Mouse (Mus musculus) granulocyte monocyte progenitor cell, adult 5-6 weeks (primary cell): ENCODE measurements at regions not wholly inside any gene's neighbourhood (a gene's known extent, or its start where the extent isn't known, plus 50 kb on each side); places are given as distances from the start of the nearest gene placed in this dataset.

Experiments used
- ATAC-seq: replicated peaks from 2 replicates; pipeline ENCODE4 v1.8.0; 2016; ENCODE audit warnings: mild to moderate bottlenecking, moderate TSS enrichment, inconsistent platforms; ENCODE audit not compliant: poor library complexity, severe bottlenecking

DNA sequence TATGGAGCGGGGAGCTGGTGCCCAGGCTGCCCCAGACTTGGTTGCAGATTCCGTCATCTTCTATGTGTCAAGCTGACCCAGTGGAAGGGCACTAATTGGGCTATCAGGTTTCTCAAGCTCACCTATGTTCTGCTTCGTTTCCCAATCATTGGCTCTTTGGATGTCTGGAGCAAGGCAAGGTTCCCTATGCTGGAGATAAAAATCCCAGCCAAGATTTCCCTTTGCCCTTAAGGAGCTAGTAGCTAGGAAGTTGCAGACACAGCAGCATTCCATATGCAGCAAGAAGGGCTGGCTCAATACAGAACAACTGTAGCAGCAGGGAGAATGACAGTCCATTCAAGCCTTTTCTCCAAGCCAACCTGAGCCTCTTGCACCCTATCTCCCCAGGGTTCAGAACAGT lies 159.2 kb upstream of the Zfp706 start:
- ATAC-seq, result no peak

DNA sequence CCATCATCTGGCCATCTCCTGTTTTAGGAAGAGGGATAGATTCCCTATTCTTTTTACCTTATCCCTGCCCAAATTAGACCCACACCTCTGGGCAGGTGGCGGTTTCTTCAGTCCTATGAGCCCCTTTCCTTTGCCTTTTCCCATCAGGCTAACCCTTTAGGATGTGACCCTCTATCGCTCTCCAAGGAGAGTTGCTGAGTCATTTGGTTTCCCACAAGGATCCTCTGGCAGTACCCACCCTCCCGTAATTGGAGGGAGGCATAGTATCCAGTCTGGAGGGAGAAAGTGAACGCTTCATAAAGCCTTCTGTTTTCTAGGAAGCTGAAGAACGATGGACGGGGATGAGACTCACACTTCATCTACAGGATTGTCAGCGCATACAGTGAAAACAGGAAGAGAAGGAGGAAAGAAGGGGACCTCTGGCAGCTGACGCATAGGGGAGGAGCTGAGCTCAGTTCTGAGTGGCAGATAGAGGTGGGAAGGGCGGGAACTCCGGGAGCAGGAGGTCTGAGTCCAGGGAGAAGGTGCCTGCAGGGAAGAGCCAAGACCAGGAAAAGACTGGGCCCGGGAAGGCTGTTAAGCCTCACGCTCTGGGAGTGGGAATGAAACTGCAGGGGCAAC lies 158.4 kb upstream of the Zfp706 start:
- ATAC-seq, result peak; percentile 35

DNA sequence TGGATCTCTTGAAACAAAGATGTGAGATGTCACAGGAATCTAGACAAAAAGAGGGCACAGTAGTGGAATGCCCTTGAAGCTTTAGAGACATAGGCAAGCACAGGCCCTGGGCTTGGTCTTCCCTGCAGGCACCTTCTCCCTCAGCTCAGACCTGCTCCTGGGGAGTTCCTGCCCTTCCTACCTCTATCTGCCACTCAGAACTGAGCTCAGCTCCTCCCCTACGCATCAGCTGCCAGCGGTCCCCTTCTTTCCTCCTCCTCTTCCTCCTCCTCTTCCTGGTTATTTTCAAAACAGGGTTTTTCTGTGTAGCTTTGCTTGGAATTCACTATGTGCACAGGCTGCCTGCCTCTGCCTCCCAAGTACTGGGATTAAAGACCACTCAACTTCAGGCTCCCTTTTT lies 157.6 kb upstream of the Zfp706 start:
- ATAC-seq, result no peak

DNA sequence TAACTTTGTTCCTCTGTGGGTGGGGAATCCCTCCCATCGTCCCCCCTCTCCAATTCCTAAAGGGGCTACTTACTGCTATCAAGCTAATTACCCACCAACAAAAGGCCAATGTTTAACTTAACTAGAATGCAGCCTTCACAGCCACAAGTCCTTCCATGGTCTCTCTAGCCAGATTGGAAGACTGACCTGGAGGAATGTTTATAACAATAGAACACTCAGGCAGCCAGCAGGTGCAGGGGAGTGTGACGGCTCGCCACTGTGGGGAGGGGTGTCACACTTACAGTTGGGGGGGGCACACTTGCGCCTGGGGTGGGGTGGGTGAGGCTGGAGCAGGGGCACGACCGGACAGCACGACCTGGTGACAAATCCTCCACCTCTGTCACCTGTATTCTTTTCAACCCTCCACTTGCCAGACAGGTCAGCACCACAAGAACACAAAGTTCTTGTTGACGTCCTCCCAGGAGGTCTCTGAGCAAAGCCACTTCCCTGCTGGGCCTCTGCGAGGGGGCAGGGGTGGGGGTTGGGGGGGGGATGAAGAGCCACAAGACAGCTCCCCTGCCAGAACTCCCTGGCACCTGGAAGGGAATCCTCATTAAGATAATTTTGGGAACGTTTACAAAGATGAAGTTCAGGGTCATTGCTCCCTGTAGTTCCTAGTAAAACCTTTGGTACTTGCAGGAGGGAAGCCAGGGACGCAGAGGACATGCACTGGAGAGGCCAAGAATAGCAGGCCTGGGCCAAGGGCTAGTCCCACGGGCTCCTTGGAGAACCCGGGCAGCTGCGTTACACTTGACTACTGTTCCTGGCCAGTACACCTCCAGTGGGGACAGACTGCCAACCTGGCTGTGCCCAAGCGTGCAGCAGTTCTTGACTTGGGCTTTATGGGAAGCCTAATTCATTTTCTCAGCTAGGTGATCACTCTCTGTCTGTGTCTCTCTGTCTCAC lies 156.9 kb upstream of the Zfp706 start:
- no peak for ATAC-seq

DNA sequence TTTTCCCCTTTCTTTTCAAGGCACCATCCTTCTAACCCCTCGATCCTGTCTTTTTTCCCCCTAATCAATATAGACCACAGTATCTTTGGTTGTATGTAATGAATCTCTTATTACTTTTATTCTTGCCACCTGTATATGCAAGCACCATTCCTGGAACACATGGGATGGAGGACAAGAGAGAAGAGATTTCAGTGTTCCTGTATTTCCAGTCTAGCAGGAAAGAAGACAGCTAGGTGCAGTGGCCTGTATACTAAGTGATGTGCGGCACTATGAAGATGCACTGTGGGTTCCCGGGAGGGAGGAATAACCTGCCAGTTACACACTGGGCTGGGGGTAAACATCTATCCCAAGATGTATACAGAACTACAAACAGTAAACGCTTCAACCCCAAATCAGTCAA lies 152.4 kb upstream of the Zfp706 start:
- ATAC-seq, result no peak

DNA sequence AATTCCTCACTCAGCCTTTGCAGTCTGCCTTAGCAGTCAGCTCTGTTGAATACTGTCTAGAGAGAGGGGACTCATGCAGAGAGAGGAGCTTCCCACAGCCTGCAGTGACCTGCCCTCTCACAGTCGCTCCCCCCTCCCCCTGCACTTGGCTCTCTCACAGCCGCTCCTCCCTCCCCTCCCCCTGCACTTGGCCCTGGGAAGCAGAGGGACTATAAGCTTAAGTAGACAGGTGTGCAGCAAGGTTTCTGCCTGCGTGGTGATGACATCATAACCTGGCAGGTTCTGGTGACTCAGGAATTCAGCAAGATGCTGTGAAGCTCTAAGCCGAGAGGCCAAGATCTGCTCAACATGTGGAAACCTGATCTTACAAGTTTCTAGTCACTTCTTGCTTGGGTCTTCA lies 151.8 kb upstream of the Zfp706 start:
- no peak for ATAC-seq

DNA sequence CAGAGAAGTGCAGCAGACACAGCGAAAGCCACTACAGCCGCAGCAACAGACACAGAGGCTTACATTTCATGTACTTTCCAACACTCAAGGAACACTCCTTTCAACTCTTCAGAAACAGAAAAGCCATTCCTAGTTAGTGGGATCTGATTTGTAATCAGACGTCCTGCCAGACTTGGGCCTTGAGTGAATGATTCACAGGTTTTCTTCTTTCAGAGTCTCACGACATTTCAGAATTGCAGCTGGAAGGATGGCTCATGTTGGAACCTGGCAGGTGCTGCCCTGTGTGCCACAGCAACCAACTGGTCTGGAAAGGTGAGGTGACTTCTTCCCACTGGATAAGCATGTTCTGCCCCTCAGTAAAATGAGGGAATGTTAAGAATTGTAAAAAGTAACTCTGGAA lies 149.8 kb upstream of the Zfp706 start:
- ATAC-seq, result no peak

DNA sequence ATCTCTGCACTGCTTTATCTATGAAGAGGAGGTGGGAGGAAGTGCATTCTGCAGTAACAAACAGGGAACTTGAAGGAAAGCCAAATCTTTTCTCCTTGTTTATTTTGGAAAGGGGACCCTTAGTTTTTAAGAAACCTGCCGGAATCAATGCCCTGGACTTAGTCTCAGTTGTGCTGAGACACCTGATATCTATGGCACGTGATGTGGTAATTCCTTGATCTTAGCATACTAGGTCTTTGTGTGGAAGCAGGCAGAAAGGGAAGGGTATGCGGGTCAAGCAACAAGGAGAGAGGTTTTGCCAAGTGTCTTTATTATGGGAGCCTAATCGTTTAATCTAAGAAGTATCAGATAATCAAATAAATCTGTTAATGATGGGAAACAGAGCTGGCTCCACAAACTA lies 147.4 kb upstream of the Zfp706 start:
- ATAC-seq, result no peak

DNA sequence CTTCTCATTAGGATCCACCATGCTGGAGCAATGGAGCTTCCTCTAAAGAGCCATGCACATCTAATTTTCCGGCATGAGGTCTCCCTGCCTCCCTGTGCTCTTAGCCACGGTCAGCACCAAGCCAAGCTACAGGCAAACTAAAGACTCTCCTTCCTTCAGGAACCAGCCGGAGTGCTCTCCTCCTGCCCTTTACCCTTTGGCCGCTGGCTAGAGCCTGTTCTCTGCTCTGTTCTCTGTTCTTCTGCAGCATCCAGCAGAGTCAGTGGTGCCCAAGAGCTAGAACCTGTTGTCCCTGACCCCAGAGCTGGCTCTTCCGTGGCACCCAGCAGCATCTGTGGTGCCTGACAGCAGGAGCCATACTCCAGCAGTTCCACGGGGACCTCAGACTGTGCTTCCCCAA lies 145.6 kb upstream of the Zfp706 start:
- no peak for ATAC-seq

DNA sequence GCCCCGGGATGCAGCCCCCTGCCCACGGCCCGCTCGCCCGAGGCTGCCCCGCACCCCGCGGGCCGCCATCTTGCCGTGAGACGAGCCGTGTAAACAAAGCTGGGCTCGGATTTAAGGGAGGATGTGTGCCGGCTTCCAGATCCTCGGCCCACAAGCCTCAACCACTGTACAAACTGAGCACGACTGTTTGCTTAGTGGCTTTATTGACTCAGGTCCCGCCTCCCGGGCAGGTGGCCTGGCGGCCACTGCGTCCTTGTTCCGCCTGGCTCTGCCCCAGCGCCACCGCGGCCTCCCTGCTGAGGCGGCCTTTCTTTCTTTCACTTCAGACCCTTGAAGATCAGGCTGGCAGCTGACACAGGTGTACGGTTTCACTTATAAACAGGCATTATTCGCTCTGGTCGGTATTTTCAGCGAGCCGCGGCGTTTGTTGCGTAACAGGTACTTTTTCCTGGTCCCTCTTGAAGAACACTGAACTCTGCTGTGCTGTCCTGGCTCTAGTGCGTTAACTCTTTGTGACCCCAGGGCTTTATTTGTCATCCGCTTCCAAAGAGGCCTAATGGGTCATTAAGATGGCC lies 128.1 kb upstream of the Zfp706 start:
- peak; percentile 61 for ATAC-seq

DNA sequence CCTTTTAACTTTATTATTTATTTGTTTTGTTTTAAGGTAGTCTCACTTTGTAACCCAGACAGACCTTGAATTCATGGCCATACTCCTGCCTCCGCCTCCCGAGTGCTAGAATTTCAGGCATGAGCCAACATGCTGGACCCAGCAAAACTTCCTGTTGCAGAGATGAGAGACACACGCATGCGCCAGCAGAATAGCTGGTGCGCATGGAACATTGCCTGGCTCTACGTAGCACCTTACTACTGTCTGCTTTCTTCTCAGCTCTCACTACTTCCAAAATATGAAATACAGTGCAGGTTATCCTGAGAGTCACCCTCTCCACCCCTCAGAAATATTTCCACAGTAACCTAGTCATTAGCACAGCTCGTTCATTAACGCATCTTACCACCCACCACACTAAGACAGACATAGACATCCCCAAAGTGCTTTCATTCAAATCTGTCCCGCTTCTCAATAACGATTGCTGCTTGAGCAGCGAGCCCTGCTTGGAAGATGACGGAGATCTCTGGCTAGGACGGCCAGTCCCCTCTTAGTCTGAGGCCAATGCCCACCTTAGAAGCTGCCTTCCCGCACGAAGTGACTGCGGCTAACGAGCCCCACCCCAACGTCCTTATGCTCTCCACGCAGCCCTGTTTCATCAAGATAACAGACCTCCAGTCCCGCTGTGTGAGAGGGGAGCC lies 127.5 kb upstream of the Zfp706 start:
- no peak; the same call in 1 of the 2 replicates for ATAC-seq

DNA sequence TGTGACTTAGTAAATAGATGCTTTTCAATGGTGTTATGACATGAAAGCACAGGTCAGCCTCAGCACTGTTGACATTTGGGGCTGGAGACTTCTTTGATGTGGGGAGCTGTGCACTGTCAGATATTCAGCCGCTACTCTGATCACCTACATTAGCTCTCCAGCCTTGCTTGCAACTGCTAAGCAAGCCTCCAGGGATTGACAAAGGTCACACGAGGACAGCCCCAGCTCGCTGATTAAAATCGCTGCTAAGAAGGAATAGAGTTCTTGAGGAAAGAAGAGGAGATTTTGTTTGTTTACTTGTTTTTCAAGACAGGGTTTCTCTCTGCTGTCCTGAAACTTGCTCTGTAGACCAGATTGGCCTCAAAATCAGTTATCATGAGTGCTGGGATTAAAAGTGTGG lies 126.8 kb upstream of the Zfp706 start:
- no peak for ATAC-seq

DNA sequence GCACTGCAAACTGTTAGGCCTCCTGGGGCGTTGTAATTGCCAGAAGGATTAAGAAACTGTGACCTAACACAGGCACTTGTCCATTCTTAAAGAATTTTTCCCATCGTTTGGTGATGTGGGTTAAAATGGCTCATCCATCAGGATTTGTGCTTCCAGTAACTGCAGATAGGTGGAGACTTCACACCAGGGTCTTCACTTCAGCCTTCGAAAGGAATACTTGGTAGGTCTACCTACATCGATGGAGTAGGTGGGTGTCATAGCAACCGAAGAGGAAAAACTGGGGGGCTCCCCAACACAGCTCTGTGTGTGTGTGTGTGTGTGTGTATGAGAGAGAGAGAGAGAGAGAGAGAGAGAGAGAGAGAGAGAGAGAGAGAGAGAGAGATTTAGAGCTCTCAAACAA lies 126.3 kb upstream of the Zfp706 start:
- ATAC-seq, result no peak

DNA sequence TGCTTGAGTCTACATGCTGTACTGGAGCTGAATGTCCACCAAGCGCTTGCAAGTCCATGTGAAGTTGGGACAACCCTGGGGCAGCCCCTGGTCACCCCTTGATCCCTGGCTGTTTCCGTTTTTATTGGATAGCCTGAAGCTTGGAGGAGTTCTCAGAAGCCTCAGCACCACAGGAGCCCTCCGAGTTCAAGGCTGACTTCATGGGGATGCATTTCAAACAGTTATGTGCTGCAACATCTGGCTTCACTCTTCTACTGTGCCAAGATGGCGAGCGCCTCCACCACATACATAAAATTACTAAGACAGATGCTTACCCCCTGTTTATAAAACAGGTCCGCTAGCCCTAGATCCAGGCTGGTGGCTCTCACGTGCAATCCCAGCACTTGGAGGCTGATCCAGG lies 120.1 kb upstream of the Zfp706 start:
- no peak for ATAC-seq

DNA sequence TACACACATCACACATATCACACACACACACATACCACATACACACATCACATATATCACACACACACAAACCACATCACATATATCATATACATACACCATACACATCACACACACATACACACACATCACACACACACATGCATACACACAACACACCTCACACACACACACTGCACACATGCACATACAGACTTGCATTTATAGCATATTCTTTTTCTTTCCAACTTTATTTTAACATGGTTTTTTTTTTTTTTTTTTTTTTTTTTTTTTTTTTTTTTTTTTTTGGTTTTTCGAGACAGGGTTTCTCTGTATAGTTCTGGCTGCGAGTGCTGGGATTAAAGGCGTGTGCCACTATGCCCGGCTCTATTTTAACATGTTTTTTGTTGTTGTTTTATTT lies 119.6 kb upstream of the Zfp706 start:
- ATAC-seq, result no peak

DNA sequence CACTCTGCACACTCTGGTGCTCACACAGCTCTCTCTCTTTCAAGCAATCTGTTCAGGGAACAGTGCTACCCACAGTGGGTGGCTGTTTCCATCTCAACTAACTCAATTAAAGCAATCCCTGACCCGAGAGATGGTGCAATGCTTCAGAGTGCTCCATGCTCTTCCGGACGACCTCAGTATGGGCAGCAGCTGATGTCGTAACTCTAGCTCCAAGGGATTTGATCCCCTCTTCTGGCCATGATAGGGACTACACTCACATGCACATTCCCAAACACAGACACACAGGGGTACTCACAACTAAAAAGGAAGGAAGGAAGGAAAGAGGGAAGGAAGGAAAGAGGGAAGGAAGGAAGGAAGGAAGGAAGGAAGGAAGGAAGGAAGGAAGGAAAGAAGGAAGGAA lies 118.2 kb upstream of the Zfp706 start:
- peak; percentile 46 for ATAC-seq

DNA sequence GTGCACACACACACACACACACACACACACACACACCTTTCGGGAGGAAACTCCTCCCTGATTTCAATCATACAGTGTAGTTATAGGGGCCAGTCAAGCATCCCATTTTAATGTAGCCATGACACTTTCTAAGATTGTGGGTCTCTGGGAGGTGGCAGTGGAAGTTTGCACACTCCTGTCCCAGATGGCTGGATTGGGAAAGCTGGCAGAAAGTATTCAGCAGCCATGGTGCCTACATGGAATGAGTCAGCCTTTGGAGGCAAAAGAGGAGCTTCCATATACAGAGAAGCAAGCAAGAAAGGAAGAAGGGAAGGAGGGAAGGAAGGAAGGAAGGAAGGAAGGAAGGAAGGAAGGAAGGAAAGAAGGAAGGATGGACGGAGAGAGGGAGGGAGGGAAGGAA lies 117.4 kb upstream of the Zfp706 start:
- no peak for ATAC-seq

DNA sequence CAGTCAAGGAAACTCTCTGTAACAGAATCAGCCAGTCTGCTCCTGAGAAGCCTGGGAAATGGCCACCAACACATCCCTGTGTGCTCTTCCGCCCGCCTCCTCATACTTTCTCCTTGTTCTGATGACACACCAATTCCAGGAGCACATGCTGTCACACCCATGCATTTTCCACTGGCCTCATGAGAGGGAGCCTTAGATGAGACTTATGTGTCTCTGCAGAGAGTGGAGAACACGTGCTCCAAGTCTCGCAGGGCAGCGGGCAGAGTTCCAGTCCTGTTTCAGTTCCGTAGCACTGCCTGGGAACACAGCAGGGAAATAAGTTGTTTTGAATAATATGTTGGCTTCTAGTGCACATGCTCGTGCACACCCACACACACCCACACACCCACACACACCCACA lies 116.7 kb upstream of the Zfp706 start:
- no peak for ATAC-seq

DNA sequence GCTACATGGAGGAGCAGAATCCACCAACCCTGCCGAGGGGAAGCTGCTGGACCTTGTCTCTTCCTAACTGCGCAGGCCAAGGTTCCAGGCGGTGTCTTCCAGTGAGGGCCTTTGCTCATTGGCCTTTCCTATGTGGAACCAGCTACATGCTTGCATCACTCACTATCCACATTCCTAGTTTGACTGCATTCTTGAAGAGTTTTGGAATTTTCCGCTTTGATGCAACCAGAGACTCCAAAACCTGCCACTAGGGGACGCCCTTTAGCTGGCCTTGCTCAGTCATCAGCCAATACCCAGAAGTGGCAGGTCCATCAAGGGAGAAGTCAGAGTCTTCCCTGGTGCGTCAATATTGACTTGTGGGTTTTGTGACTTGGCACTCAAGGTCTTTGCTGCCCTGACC lies 112.8 kb upstream of the Zfp706 start:
- peak; percentile 67 for ATAC-seq

DNA sequence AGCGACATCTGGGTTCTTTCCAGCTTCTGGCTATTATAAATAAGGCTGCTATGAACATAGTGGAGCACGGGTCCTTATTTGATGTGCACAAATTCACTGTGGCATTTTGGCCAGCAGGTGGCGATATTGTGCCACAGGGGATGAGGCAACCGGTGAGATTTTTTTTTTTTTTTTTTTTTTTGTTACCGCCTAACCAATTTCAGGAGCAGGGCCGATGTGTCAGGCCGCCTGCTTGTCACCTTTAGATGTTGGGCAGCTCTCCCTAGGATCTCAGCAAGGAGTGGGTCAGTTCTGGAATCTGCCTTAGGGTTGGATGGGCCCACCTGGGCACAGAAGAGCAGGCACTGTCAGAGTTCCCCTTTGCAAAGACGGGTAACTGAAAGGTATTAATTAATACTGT lies 106.5 kb upstream of the Zfp706 start:
- peak; percentile 35; the same call in 1 of the 2 replicates for ATAC-seq

DNA sequence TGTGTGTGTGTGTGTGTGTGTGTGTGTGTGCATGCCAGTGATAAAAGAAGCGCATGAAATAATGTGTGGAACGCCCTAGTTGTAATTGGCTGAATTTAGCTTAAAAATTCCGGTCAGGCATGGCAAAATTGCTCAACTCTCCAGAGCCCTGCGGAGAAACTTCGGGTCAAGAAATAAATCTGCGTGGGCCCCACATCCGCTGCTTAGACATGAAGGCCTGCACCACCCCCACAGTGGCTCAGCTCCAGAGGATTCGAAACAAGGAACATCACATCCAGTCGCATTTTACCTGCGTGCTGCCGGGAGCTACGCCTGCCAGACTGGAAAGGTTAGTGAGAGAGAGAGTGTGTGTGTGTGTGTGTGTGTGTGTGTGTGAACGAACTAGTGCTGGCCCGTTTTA lies 102.9 kb upstream of the Zfp706 start:
- ATAC-seq, result no peak
